Mouse (Mus musculus) brain, embryonic 18.5 days (tissue): ENCODE measurements around the gene Fam163a.
A peak's percentile ranks its signal among the peaks of the same experiment; 100 is the strongest.

Experiments used
- DNase-seq: peaks from one replicate; pipeline ENCODE4 v3.0.0-alpha.2; 2012; ENCODE audit warnings: low read depth, low spot score

Fam163a gene

GRCm38 (mm10) chr1:156202661-156203060, 2.2 kb downstream of the Fam163a start:
- DNase-seq: no peak

- no peak for DNase-seq
These were observed 3.8 kb downstream of the Fam163a start for GRCm38 (mm10) chr1:156201069-156201468.

DNA sequence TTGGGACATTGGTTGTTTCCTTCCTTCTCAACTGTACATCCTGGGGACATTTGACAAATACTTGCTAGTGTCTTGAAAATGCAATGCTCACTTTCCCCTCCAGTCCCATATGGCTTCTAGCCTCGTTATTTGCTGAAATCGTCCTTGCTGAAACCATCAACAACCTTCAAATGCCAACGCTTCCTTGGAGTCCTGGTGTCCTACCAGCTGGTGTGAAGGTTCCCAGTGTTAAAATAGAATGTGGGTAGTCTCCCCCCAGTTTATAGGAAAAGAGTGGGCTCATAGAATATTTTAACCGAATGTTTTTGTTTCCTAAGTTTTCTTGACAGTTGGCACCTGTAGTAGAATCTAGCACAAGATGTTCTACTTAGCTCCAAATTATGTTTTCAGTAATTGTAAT, 7.2 kb downstream of the Fam163a start:
- peak; percentile 39 for DNase-seq

DNA sequence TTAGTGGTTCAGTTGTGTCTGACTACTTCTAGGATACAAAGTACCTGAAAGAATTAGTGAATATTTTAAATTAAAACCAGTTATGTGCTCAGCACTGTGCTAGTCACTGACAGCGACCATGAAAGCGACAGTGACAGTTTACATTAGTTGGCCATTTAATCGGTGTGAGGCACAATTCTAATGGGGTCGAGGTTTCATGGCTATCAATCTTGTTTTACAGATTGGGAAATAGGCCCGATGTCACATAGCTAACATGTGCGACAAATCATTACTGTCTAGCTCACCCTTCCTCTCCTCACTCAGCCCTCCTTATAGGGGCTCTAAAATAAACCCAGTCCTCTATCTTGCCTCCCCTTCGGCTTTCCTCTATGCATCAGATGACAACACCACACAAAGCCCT, 11.5 kb downstream of the Fam163a start:
- no peak for DNase-seq

DNA sequence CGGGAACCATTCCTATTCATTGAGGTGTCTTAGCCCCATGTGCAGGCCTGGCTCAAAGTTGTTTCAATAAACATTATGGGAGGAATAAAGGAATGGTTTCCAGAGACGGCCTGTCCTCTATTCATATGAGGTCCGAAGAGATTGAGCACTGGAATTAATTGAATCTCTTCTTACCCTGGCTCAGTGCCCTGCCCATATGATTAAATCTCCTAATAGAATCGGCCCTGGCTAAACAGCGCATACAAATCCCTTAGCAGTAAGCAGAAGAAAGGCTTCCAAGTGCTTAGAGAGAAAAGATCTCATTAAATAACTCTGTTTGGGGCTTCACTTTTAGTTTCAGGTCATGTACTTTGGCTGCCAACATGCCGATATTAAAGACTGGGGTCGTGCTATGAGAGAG, 12.0 kb downstream of the Fam163a start:
- no peak for DNase-seq

GRCm38 (mm10) chr1:156186646-156187045, 18.2 kb downstream of the Fam163a start:
- DNase-seq: no peak

DNA sequence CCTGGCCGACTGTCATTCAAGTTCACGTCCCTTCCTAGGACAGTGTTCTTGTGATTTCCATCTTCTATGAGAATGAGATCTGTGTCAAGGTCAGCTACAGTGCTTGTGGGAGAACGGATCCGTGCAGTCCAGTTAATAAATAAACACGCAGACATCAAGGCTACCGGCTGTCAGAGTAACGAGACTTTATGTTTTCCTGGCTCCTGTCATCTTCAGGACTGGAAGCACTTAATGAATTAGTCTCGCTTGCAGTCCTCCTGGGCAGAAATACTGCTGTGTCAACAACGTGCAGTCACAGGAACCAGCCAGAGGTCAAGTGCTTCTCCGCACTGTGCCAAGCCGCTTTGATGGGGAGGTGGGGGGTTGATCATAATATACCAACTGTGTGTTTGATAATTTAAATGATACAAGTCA, 20.7 kb downstream of the Fam163a start:
- DNase-seq: no peak

DNA sequence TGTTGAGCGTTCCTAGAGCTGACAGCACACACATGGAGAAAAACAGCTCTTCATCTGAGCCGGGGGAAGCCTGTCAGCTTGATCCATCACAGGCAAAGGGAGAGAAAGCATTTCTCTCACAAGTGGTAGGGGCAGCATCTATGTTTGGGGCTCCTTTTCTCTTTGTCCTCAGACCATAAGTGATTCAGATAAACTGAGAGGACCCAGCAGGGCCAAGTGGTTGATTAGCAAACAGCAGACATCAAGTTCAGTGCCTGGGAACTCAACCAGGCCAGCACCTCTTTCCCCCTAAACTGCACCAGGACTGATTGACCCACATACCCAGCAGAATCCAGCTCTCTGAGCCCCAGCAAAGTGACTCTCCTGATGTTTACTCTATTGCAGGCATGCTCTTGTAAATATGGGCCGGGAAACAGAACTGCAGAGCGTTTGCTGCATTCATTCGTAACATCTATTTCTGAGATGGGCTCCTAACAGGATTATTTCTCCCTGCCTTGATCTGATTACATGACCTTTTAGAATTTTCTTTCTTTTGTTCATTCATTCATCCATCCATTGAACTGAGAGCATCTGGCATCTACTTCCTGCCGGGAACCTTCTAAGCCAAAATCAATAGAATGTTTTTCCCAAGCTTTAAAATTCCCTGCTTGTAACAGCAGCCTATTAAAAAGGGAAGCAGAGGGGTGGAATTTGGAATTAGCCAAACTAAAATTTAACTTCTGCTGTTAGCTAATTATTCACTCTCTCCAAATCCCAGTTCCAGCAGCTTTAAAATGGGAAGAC, 21.5 kb downstream of the Fam163a start:
- no peak for DNase-seq

GRCm38 (mm10) chr1:156179875-156180274, 25.0 kb downstream of the Fam163a start:
- DNase-seq: peak; percentile 61

GRCm38 (mm10) chr1:156168737-156169136, 36.1 kb downstream of the Fam163a start:
- no peak for DNase-seq

GRCm38 (mm10) chr1:156116770-156117169, 88.1 kb downstream of the Fam163a start:
- DNase-seq: no peak

- no peak for DNase-seq
These were observed 90.8 kb downstream of the Fam163a start for GRCm38 (mm10) chr1:156113884-156114499.

DNA sequence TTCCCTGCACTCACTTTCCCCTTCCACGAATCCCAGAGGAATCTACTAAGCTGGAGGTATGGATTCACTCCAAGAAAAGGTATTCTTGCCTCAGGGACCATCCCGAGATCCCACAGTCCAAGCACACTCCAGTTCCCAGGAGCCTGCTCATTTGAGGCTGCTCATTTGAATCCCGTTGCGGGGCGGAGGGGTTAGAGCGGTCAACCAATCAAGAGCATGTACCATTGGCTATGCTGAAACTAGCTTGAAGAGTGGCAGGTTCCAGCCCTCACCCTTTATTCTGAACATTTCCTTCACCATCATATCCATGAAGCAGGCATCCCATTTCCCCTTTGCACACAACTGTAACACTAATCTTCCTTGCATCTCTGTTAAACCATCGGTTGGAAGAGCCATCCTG, 92.7 kb downstream of the Fam163a start:
- no peak for DNase-seq

DNA sequence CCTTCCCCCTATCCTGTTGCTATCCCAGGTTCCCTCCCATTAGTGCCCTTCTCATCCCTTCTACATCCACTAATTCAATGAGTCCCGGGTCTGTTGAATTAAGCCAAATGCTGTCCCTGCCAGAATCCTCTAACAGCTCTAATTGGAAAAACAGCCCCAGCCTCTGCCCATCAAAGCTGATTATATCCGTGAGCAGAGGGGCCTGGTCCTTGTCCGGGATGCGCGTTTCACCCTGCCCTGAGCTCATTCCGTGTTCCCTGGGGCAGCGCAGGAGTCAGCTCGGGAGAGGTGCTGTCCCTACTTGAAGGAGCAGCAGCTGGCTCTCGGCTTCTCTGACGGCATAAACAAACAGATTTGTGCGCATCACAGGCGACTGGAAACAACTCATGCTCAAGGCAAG, 93.1 kb downstream of the Fam163a start:
- no peak for DNase-seq

DNA sequence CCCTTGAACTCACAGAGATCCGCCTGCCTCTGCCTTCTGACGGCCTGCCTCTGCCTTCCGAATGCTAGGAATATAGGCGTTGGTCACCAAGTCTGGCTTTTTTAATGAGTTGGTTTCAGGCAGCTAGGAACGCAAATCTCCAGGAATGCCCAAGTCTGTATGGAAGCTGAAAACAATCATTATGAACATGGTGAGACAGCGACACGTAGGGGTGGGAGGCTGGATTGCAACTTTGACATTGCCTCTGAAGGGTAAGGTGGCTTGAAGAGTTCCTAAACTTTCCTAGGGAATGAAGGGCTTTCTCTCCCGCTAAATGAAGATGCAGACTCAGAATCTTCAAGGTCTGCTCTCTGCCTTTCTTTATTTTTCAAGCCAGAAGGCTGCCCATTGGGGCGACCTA, 93.7 kb downstream of the Fam163a start:
- no peak for DNase-seq

DNA sequence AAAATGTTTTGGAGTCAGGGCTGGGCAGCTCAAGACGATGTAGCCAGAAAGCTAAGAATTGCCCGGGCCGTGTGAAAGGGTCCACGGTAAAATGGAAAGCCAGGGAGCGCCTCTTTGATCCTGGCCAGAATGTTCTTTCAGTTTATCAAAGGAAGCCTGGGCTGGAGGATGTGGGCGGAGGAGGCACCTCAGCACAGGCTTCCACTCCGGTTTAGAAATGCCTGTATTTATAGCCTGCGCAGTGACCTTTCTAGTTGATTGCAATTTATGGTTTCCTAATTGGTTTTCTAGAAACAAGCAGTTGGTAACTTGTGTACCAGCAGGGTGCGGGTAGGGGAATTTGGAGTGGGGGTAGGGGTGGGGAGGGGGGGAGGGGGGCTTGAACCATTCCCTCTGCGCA, 96.4 kb downstream of the Fam163a start:
- no peak for DNase-seq

DNA sequence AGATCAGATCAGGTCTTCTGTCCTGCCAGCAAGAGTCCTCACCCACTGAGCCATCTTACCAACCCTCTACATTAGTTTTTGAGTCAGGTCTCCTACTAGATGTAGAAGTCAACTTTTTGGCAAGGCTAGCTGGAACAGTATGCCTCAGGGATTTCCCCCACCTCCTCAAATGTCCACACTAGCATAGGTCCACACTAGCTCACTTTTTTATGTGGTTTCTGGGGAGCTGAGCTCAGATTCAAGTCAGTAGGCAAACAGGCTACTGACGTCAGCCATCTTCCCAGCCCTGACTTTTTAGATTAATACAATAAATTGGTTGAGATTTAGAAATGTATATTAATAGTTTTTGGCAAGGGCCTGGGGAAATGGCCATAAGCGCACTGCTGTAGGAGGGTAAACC, 97.4 kb downstream of the Fam163a start:
- DNase-seq: no peak

DNA sequence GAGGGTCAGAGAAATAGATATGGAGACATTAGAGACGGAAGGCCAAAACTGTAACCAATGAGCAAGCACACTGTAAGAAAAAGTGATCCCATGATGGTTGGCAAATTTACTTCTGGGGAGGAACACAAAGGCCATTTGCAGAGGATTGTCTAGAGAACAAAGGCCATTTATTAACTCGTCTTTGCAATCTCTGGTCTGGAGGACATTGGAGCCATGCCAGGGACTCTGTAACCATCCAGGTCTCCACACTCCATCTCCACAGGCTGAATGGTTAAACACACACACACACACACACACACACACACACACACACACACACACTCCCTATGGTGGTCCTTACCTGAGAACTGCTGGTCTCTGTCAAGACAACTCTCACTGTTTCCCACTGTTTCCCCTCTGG, 99.4 kb downstream of the Fam163a start:
- no peak for DNase-seq

GRCm38 (mm10) chr1:156103763-156104162, 101.1 kb downstream of the Fam163a start:
- no peak for DNase-seq

DNA sequence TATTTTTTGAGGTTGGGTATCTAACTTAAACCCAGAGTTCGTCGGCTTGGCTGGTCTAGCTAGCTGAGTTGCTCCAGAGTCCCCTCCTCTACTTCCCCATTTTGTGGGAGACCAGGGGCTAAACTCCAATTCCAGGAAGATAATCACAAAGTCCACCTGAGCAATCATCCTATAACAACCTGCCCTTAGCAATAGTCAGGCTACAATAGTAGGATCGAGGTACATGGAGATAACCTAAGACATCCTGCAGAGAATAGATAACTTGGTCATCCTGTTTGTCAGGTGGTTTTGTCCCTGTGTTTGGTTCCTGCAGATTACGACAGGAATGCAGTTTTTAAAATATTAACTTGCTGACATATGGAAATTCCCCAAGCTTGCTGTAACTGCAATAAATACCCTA, 113.0 kb downstream of the Fam163a start:
- DNase-seq: no peak

DNA sequence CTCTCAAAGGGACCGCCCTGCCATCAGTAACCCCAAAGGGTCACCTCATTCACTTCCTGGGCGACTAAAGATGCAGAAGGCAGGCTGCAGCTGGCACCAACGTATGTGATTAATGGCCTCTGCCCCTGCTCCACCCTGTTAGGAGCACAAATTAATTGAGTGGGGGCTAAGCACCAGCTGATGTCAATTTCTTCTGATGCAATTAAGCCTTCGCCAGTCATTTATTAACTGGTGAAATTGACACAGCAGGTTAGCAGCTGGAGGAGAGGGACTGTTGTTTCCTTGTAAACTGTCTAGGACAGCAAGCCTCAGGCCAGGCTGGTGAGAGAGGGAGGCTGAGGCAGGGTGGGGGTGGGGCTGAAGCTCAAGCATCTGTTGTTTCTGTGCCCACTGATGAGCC, 114.8 kb downstream of the Fam163a start:
- no peak for DNase-seq

- DNase-seq: no peak
These were observed 115.3 kb downstream of the Fam163a start for GRCm38 (mm10) chr1:156089561-156089960.

DNA sequence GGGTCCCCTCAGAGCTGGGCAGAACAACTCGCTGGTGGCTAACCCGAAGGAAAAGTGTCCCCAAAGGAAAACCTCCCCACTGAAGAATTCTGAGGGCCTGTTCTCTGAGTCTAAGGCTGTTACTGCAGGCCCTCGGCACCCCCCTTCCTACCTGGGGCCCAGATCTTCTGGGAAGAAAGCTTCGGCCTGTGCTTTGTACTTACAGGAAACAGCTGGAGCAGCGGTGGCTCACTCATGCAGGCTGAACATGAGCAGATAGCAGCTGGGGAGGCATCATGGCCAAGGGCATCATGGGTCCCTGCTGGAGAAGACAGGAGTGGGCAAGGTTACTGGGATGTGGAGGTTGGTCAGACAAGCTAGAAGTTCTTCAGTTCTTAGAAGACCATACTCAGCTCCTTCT, 117.2 kb downstream of the Fam163a start:
- DNase-seq: no peak
